In the genomic region with DNA sequence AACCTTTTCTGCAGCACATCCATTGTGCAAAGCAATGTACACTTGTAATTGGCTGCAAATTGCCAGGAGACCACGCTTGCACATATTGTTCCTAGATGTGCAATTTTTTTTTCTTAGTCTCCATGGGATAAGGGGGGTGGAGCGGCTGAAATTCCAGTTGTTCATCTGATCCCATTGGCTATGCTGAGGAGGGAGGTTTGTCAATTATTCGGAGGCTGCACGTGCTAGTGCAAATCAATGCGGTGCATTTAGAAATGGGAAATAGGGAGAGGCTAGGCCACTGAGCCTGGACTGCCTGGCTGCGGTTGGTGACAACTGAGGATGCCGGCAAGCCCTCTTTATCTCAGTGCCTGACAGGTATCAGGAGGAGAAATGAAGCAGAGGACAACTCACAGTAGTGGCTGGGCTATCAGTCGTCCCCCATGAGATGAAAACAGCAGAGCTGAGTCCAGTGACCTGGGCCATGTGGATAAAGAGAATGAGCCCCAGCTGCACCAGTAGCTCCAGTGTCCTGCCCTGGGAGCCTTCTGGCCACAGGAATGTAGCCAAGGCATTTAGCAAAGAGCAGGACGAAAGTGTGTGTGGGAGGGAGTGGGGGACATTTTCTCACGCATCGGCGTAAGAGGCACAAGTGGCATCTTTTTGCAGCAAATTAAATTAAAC, we compare ENCODE assay signal across 9 mouse cellular contexts.
DNase-seq lines count a peak whose midpoint lies in the region; ATAC-seq lines count a peak whose summit lies in the region.
"Had no signal": no experiment of that assay in that cellular context is flagged by ENCODE, and none has a peak within 500 bp of the region (broad histone marks: within the 10 kb centered on the region; RNA-seq: fewer than 3 reads in every experiment).

No protein-coding gene starts in this region.

- H3K27ac ChIP-seq in embryonic facial prominence, embryonic 13.5 days: no peak overlapping the region
- peak overlapping the region; percentile 82 for H3K27ac ChIP-seq in hindbrain, embryonic 13.5 days
- H3K27ac ChIP-seq in midbrain, embryonic 15.5 days: peak overlapping the region; percentile 31; the same call in 1 of the 2 replicates
- no peak overlapping the region for H3K27ac ChIP-seq in intestine, embryonic 16.5 days (ENCODE audit: low read length)

- no peak for ATAC-seq in embryonic facial prominence, embryonic 13.5 days (ENCODE audit: insufficient number of reproducible peaks, insufficient read depth, low FRiP score, low TSS enrichment, low read depth)
- ATAC-seq in hindbrain, embryonic 13.5 days (ENCODE audit: low FRiP score): peak; percentile 76
- peak; percentile 80 for ATAC-seq in midbrain, embryonic 15.5 days (replicated peaks)
- no peak for ATAC-seq in intestine, embryonic 16.5 days
- ATAC-seq: intestine, postnatal 0 days had no signal

- no peaks in the 10 kb centered on the region for H3K9me3 ChIP-seq in embryonic facial prominence, embryonic 13.5 days
- no peaks in the 10 kb centered on the region for H3K9me3 ChIP-seq in hindbrain, embryonic 13.5 days
- H3K9me3 ChIP-seq in midbrain, embryonic 15.5 days: no peaks in the 10 kb centered on the region
- no peaks in the 10 kb centered on the region for H3K9me3 ChIP-seq in intestine, embryonic 16.5 days (ENCODE audit: control insufficient read depth, low read length)

- peaks cover 20% of the 10 kb centered on the region for H3K27me3 ChIP-seq in embryonic facial prominence, embryonic 13.5 days
- 0 out of 2 replicates have a peak, but pooled peaks cover 3% of the 10 kb centered on the region for H3K27me3 ChIP-seq in hindbrain, embryonic 13.5 days
- no peaks in the 10 kb centered on the region for H3K27me3 ChIP-seq in midbrain, embryonic 15.5 days (replicated peaks)
- no peaks in the 10 kb centered on the region for H3K27me3 ChIP-seq in intestine, embryonic 16.5 days (replicated peaks; ENCODE audit: control insufficient read depth, insufficient read depth, low read length)

- 34% methylated on average over 12 of the region's 12 CpGs for WGBS in embryonic facial prominence, embryonic 13.5 days
- WGBS in hindbrain, embryonic 13.5 days: 21% methylated on average over 12 of the region's 12 CpGs
- 20% methylated on average over 12 of the region's 12 CpGs for WGBS in midbrain, embryonic 15.5 days
- WGBS in intestine, embryonic 16.5 days: 56% methylated on average over 12 of the region's 12 CpGs

- H3K9ac ChIP-seq in embryonic facial prominence, embryonic 13.5 days: no peak overlapping the region
- H3K9ac ChIP-seq in hindbrain, embryonic 13.5 days: peak overlapping the region; percentile 53; the same call in 1 of the 2 replicates
- peak overlapping the region; percentile 8; the same call in 1 of the 2 replicates for H3K9ac ChIP-seq in midbrain, embryonic 15.5 days
- H3K9ac ChIP-seq in intestine, embryonic 16.5 days (ENCODE audit: low read depth, low read length): no peak overlapping the region

- H3K4me2 ChIP-seq in embryonic facial prominence, embryonic 13.5 days: 0 out of 2 replicates have a peak overlapping the region, but pooled peaks have one; percentile 2
- no peak overlapping the region for H3K4me2 ChIP-seq in hindbrain, embryonic 13.5 days
- no peak overlapping the region for H3K4me2 ChIP-seq in midbrain, embryonic 15.5 days
- H3K4me2 ChIP-seq in intestine, embryonic 16.5 days (ENCODE audit: low read depth, low read length): no peak overlapping the region

- H3K36me3 ChIP-seq in embryonic facial prominence, embryonic 13.5 days: no peaks in the 10 kb centered on the region
- no peaks in the 10 kb centered on the region for H3K36me3 ChIP-seq in hindbrain, embryonic 13.5 days
- no peaks in the 10 kb centered on the region for H3K36me3 ChIP-seq in midbrain, embryonic 15.5 days (replicated peaks)
- H3K36me3 ChIP-seq in intestine, embryonic 16.5 days (ENCODE audit: control insufficient read depth, insufficient read depth, low read length): no peaks in the 10 kb centered on the region

- H3K4me1 ChIP-seq in embryonic facial prominence, embryonic 13.5 days: peaks cover 28% of the 10 kb centered on the region
- peaks cover 25% of the 10 kb centered on the region for H3K4me1 ChIP-seq in hindbrain, embryonic 13.5 days (replicated peaks)
- peaks cover 16% of the 10 kb centered on the region for H3K4me1 ChIP-seq in midbrain, embryonic 15.5 days
- no peaks in the 10 kb centered on the region for H3K4me1 ChIP-seq in intestine, embryonic 16.5 days (ENCODE audit: control insufficient read depth, insufficient read depth, low read length)

- DNase-seq in 3T3-L1 (ENCODE audit: low read depth, low spot score) (peak; percentile 53), liver (no peak)
- DNase-seq in adrenal gland, adult 18-20 months (ENCODE audit: low spot score in 2 of 2): no peak
- DNase-seq: adrenal gland, adult 8-10 months had no signal

- no peak overlapping the region for H3K4me3 ChIP-seq in embryonic facial prominence, embryonic 13.5 days
- H3K4me3 ChIP-seq in hindbrain, embryonic 13.5 days: no peak overlapping the region
- H3K4me3 ChIP-seq in midbrain, embryonic 15.5 days: no peak overlapping the region
- no peak overlapping the region for H3K4me3 ChIP-seq in intestine, embryonic 16.5 days (ENCODE audit: low read length)

Comparison
In these comparisons a context has a peak if more than half of its experiments do, and no peak if none do; other contexts are left out.
1. ATAC-seq: peak in hindbrain, embryonic 13.5 days (single experiment) and midbrain, embryonic 15.5 days (single experiment); none in embryonic facial prominence, embryonic 13.5 days (single experiment) and intestine, embryonic 16.5 days (single experiment).
2. H3K27ac ChIP-seq: peak in hindbrain, embryonic 13.5 days (single experiment) and midbrain, embryonic 15.5 days (single experiment); none in embryonic facial prominence, embryonic 13.5 days (single experiment) and intestine, embryonic 16.5 days (single experiment).
3. H3K9ac ChIP-seq: peak in hindbrain, embryonic 13.5 days (single experiment) and midbrain, embryonic 15.5 days (single experiment); none in embryonic facial prominence, embryonic 13.5 days (single experiment) and intestine, embryonic 16.5 days (single experiment).